8 mouse cellular contexts compared by ENCODE assay signal in the genomic region with DNA sequence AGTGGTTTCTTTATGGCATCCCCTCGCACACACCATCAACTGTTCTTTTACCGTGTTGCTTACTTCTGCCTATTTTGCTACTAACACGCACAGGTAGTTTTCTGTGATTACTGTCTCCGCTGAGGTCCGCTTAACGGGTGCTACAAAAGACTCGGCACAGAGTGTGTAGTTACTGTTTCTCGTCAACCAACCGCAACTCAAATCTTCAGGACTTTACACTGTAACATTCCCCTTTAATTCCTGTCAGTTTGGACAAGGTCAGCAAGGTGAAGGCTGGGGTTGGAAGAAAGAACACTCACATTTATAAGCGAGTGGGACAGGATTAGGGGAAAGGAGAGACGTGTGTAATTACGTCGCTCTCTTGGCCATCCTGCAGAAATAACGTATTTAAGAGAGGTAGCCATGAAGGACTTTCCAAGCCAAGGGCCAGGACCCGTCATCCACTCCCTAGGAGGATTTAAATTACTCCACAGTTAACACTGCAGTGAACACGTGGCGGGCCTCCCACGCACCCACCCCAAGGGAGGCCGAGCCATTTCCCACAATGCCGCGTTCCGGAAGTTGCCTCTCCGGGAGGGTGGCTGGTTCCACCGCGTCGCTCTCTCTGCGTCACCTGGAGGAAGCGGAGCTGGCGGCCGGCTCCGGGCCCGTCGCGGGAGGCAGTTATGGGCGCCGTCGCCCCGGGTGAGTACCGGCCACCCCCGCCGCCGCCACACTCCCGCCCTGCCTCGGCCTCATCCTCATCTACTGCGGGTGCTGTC. TPM values are rescaled to one million over a fixed set of nuclear protein-coding genes. Genes with fewer than 3 reads are reported as not detected.
A peak's percentile ranks its signal among the peaks of the same experiment; 100 is the strongest.
DNase-seq lines count a peak whose midpoint lies in the region; ATAC-seq and TF ChIP-seq lines count a peak whose summit lies in the region.

Usp16 (plus strand) TSS at position 285 of the 761 bp plus-strand sequence.

- peak within 1 kb of the TSS; percentile 99 for H3K4me2 ChIP-seq in heart, embryonic 12.5 days
- peak within 1 kb of the TSS; percentile 74 for H3K4me2 ChIP-seq in kidney, postnatal 0 days (ENCODE audit: low read length)
- peak within 1 kb of the TSS; percentile 96 for H3K4me2 ChIP-seq in liver, embryonic 11.5 days
- peak within 1 kb of the TSS; percentile 83 for H3K4me2 ChIP-seq in stomach, embryonic 14.5 days (replicated peaks; ENCODE audit: low read depth, low read length)

- no peaks in the 10 kb centered on the region for H3K27me3 ChIP-seq in C2C12 (ENCODE audit: control insufficient read depth, insufficient read depth, insufficient read length)
- no peaks in the 10 kb centered on the region for H3K27me3 ChIP-seq in heart, embryonic 12.5 days (replicated peaks)
- no peaks in the 10 kb centered on the region for H3K27me3 ChIP-seq in kidney, postnatal 0 days (ENCODE audit: insufficient read depth, low read length)
- H3K27me3 ChIP-seq in liver, embryonic 11.5 days (replicated peaks; ENCODE audit: control insufficient read depth, insufficient read depth, low read length) = no peaks in the 10 kb centered on the region
- H3K27me3 ChIP-seq in stomach, embryonic 14.5 days (ENCODE audit: control insufficient read depth, insufficient read depth, low read length) = no peaks in the 10 kb centered on the region

- H3K4me3 ChIP-seq in C2C12 (ENCODE audit: insufficient read depth, poor library complexity, severe bottlenecking) = peak within 1 kb of the TSS; percentile 83
- H3K4me3 ChIP-seq in heart, embryonic 12.5 days = peak within 1 kb of the TSS; percentile 100
- H3K4me3 ChIP-seq in kidney, postnatal 0 days (replicated peaks; ENCODE audit: low read depth, low read length) = peak within 1 kb of the TSS; percentile 92
- H3K4me3 ChIP-seq in liver, embryonic 11.5 days (ENCODE audit: low read depth, low read length) = peak within 1 kb of the TSS; percentile 87
- peak within 1 kb of the TSS; percentile 94 for H3K4me3 ChIP-seq in stomach, embryonic 14.5 days (ENCODE audit: low read depth, low read length)

- peaks cover 17% of the 10 kb centered on the region for H3K4me1 ChIP-seq in heart, embryonic 12.5 days (replicated peaks)
- peaks cover 8% of the 10 kb centered on the region; the same call in 1 of the 2 replicates for H3K4me1 ChIP-seq in kidney, postnatal 0 days (replicated peaks; ENCODE audit: insufficient read depth, low read length)
- H3K4me1 ChIP-seq in liver, embryonic 11.5 days (replicated peaks; ENCODE audit: control insufficient read depth, insufficient read depth, low read length) = peaks cover 9% of the 10 kb centered on the region; the same call in 1 of the 2 replicates
- H3K4me1 ChIP-seq in stomach, embryonic 14.5 days (ENCODE audit: control insufficient read depth, insufficient read depth, low read length) = peaks cover 6% of the 10 kb centered on the region

- 10% methylated on average over 45 of the region's 45 CpGs for whole genome bisulfite sequencing in heart, embryonic 12.5 days
- 6% methylated on average over 42 of the region's 45 CpGs for WGBS in kidney, postnatal 0 days
- WGBS in liver, embryonic 11.5 days = 11% methylated on average over 45 of the region's 45 CpGs
- WGBS in stomach, embryonic 14.5 days = 9% methylated on average over 45 of the region's 45 CpGs

- no peaks in the 10 kb centered on the region for H3K9me3 ChIP-seq in heart, embryonic 12.5 days (replicated peaks)
- H3K9me3 ChIP-seq in kidney, postnatal 0 days (replicated peaks; ENCODE audit: low read length) = no peaks in the 10 kb centered on the region
- H3K9me3 ChIP-seq in liver, embryonic 11.5 days (ENCODE audit: control insufficient read depth, low read length) = no peaks in the 10 kb centered on the region
- no peaks in the 10 kb centered on the region for H3K9me3 ChIP-seq in stomach, embryonic 14.5 days (ENCODE audit: control insufficient read depth, low read depth, low read length)

- H3K79me2 ChIP-seq in C2C12 (ENCODE audit: control insufficient read depth, insufficient read depth) = peaks cover 47% of the 10 kb centered on the region

- H3K27ac ChIP-seq in heart, embryonic 12.5 days (ENCODE audit: poor library complexity, severe bottlenecking) = peak within 1 kb of the TSS; percentile 86
- H3K27ac ChIP-seq in kidney, postnatal 0 days = peak within 1 kb of the TSS; percentile 90
- peak within 1 kb of the TSS; percentile 54 for H3K27ac ChIP-seq in liver, embryonic 11.5 days (ENCODE audit: low read depth, low read length)
- peak within 1 kb of the TSS; percentile 58; the same call in 1 of the 2 replicates for H3K27ac ChIP-seq in stomach, embryonic 14.5 days (ENCODE audit: low read length)

- peaks cover 11% of the 10 kb centered on the region for H3K36me3 ChIP-seq in C2C12 (ENCODE audit: control insufficient read depth, insufficient read depth)
- H3K36me3 ChIP-seq in heart, embryonic 12.5 days = peaks cover 5% of the 10 kb centered on the region
- no peaks in the 10 kb centered on the region for H3K36me3 ChIP-seq in kidney, postnatal 0 days (ENCODE audit: insufficient read depth, low read length)
- 0 out of 2 replicates have a peak, but pooled peaks cover 2% of the 10 kb centered on the region for H3K36me3 ChIP-seq in liver, embryonic 11.5 days (ENCODE audit: control insufficient read depth, insufficient read depth, low read length)
- peaks cover 3% of the 10 kb centered on the region; the same call in 1 of the 2 replicates for H3K36me3 ChIP-seq in stomach, embryonic 14.5 days (ENCODE audit: control insufficient read depth, insufficient read depth, low read length)

- peaks cover 39% of the 10 kb centered on the region for H3K79me3 ChIP-seq in C2C12 (ENCODE audit: low read depth)

- peak within 1 kb of the TSS; percentile 97 for H3ac ChIP-seq in C2C12 (ENCODE audit: control insufficient read depth, insufficient read length, low read depth)

- ATAC-seq in erythroid progenitor cell, adult 5-6 weeks (replicated peaks; ENCODE audit: low FRiP score, poor library complexity, severe bottlenecking) = peak; percentile 95
- peak; percentile 96 for ATAC-seq in heart, embryonic 12.5 days (ENCODE audit: insufficient number of reproducible peaks, low FRiP score)
- ATAC-seq in kidney, postnatal 0 days (replicated peaks; ENCODE audit: low FRiP score, low read depth) = peak; percentile 99
- peak; percentile 96 for ATAC-seq in liver, embryonic 11.5 days (replicated peaks; ENCODE audit: low FRiP score)
- ATAC-seq in stomach, embryonic 14.5 days (ENCODE audit: insufficient number of reproducible peaks, insufficient read depth, low FRiP score, low read depth) = peak; percentile 97

- H3K9ac ChIP-seq in heart, embryonic 12.5 days = peak within 1 kb of the TSS; percentile 97
- peak within 1 kb of the TSS; percentile 90 for H3K9ac ChIP-seq in kidney, postnatal 0 days (ENCODE audit: low read depth, low read length)
- peak within 1 kb of the TSS; percentile 81 for H3K9ac ChIP-seq in liver, embryonic 11.5 days (ENCODE audit: low read depth, low read length)
- H3K9ac ChIP-seq in stomach, embryonic 14.5 days (replicated peaks; ENCODE audit: low read depth, low read length) = peak within 1 kb of the TSS; percentile 82

- DNase-seq in brain, embryonic 18.5 days (ENCODE audit: low read depth, low spot score) = peak; percentile 87
- DNase-seq in kidney, postnatal 0 days (ENCODE audit: low spot score) = peak; percentile 96
- peak; percentile 88 for DNase-seq in liver, embryonic 11.5 days (ENCODE audit: low spot score)
- DNase-seq in naive thymus-derived CD4-positive, alpha-beta T cell, adult 2 months (ENCODE audit: low read depth) = peak; percentile 92

- no peak for TF ChIP-seq CTCF in C2C12 (IDR thresholded peaks at IDR 0.05; ENCODE audit: control insufficient read depth, insufficient read depth, insufficient read length)
- TF ChIP-seq CTCF in kidney, postnatal 0 days (IDR thresholded peaks at IDR 0.05; ENCODE audit: low read depth) = no peak

TF ChIP-seq in C2C12, 6 proteins besides CTCF, POLR2A, EP300 and RAD21:
- TF ChIP-seq MYOD1 (IDR thresholded peaks at IDR 0.05; ENCODE audit: control insufficient read depth, insufficient read length, low read depth) (no peak), USF1 (IDR thresholded peaks at IDR 0.05; ENCODE audit: low read depth) (peak; percentile 77), MAX (IDR thresholded peaks at IDR 0.05) (peak; percentile 99), MYOG (IDR thresholded peaks at IDR 0.05; ENCODE audit: control insufficient read depth, extremely low read depth, insufficient read length) (no peak)
TF ChIP-seq in C2C12: peak in this region for 2.

RNA-seq across cellular contexts. Expression of gene Usp16, which starts in this region (rescaled TPM):
- polyA plus RNA-seq in C2C12 (2012; fragmentation: generic; extraction: Trizol) = 18.4 TPM
- 41.9 and 65.2 TPM in 2 replicates for total RNA-seq in erythroid progenitor cell, adult 5-6 weeks (2015; ENCODE audit: low replicate concordance)
- 26.8 and 33.0 TPM in 2 replicates for total RNA-seq in erythroid progenitor cell, adult 5-6 weeks (2017; ENCODE audit: low replicate concordance)
- polyA plus RNA-seq in heart, embryonic 12.5 days (2016; fragmentation: Nextera tagmentation; extraction: Ambion mirVana) = 35.8 and 37.0 TPM in 2 replicates
- polyA plus RNA-seq in kidney, postnatal 0 days (2015; fragmentation: Nextera tagmentation; extraction: Ambion mirVana) = 47.2 and 54.1 TPM in 2 replicates
- 37.4 and 42.7 TPM in 2 replicates for polyA plus RNA-seq in liver, embryonic 11.5 days (2014; fragmentation: Nextera tagmentation; extraction: Ambion mirVana)
- polyA plus RNA-seq in stomach, embryonic 14.5 days (2014; fragmentation: Nextera tagmentation; extraction: Ambion mirVana) = 44.5 and 53.5 TPM in 2 replicates

Comparison
In these comparisons a context has a peak if more than half of its experiments do, and no peak if none do; other contexts are left out.
1. Peak in every context shown above with its lines: DNase-seq, ATAC-seq, H3K4me3 ChIP-seq and H3K27ac ChIP-seq.